Mouse (Mus musculus) lung, adult 2 months (tissue): Measurements from ENCODE around the gene Toporsl. TPM values are rescaled to one million over a fixed set of nuclear protein-coding genes. Genes with fewer than 3 reads are reported as not detected.
A peak's percentile ranks its signal among the peaks of the same experiment; 100 is the strongest.

Experiments
- DNase-seq: peaks from one replicate; pipeline ENCODE4 v3.0.0; 2022
- H3K4me1 ChIP-seq: fragments of 200-500 bp; 2 replicates; pipeline ENCODE4 v1.6.1; 2011; ENCODE audit warnings: low read length; ENCODE audit not compliant: control insufficient read depth, insufficient read depth
- H3K4me3 ChIP-seq: fragments of 200-500 bp; replicated peaks from 2 replicates; pipeline ENCODE3; 2011; ENCODE audit warnings: low read depth, mild to moderate bottlenecking, control low read depth, low read length; ENCODE audit errors: extremely low read depth
- CTCF ChIP-seq: fragments of 200-500 bp; IDR thresholded peaks from 2 replicates; pipeline ENCODE4 v1.5.1; 2011; ENCODE audit warnings: mild to moderate bottlenecking, low read length, control low read depth; ENCODE audit not compliant: insufficient read depth
- POLR2A ChIP-seq: fragments of 200-500 bp; IDR thresholded peaks from 2 replicates; pipeline ENCODE4 v1.6.1; 2011; ENCODE audit warnings: low read depth, mild to moderate bottlenecking, control low read depth, low read length, borderline replicate concordance; ENCODE audit errors: extremely low read depth
- WGBS: fragments of 180-500 bp; shearing (Covaris S2); methylation state at CpG from one replicate; pipeline ENCODE4 v1.1.7; 2018; 5-methylcytosine and 5-hydroxymethylcytosine counted together
- polyA plus RNA-seq: library from polyadenylated mRNA; depleted of rRNA; stranded (reverse); fragments of >200 nt; gene quantifications from 2 replicates; pipeline ENCODE4 v1.2.3, GENCODE M21; 2012; rRNA removed

Toporsl gene
- polyA plus RNA-seq, 1 experiment, result not detected

GRCm38 (mm10) chr4:52647791-52648190, 51.7 kb downstream of the Toporsl start:
- WGBS, result 16% methylated on average over 4 of the region's 4 CpGs
- no peak for TF ChIP-seq CTCF
- no peak for TF ChIP-seq POLR2A
- H3K4me1 ChIP-seq, result no peaks in the 10 kb centered on the region
- no peak for DNase-seq
- H3K4me3 ChIP-seq, result no peak overlapping the region

- no peak for DNase-seq
- Histone ChIP-seq H3K4me3 (no peak overlapping the region), H3K4me1 (no peaks in the 10 kb centered on the region)
- TF ChIP-seq CTCF, result peak; percentile 27; the same call in 1 of the 2 replicates
- TF ChIP-seq POLR2A, result no peak
Measured at GRCm38 (mm10) chr4:52659701-52660100, 63.6 kb downstream of the Toporsl start.

GRCm38 (mm10) chr4:52660701-52661117, 64.6 kb downstream of the Toporsl start:
- Histone ChIP-seq H3K4me1 (no peaks in the 10 kb centered on the region), H3K4me3 (no peak overlapping the region)
- no peak for TF ChIP-seq CTCF
- TF ChIP-seq POLR2A, result no peak
- DNase-seq, result no peak
- WGBS, result 37% methylated on average over 3 of the region's 3 CpGs

GRCm38 (mm10) chr4:52661311-52661710, 65.2 kb downstream of the Toporsl start:
- 82% methylated on average over 5 of the region's 5 CpGs for WGBS
- Histone ChIP-seq H3K4me3 (no peak overlapping the region), H3K4me1 (no peaks in the 10 kb centered on the region)
- TF ChIP-seq CTCF (no peak), POLR2A (no peak)
- no peak for DNase-seq

Other genes with a start within 250 kb of the Toporsl start
- 1.2 and 1.3 TPM in 2 replicates for gene Smc2, start 157.0 kb upstream of the Toporsl start, polyA plus RNA-seq
- not detected in 2 replicates for gene Vma21-ps, start 99.0 kb upstream of the Toporsl start, polyA plus RNA-seq
- gene Olfr275, start 218.3 kb downstream of the Toporsl start, polyA plus RNA-seq, result not detected in 2 replicates